Mouse (Mus musculus) layer of hippocampus, postnatal 14 days (tissue): ENCODE results near the gene Cdk5rap1. TPM values are rescaled to one million over a fixed set of nuclear protein-coding genes. Genes with fewer than 3 reads are reported as not detected.

ENCODE experiments used
- total RNA-seq, 2 experiments: library from RNA; stranded (reverse); gene quantifications; 2 replicates each; pipeline ENCODE4 v1.2.3; 2021

Cdk5rap1 gene
- total RNA-seq, 2 experiments from 2014 or later: 14.4 to 16.0 TPM

Other genes starting within 250 kb of the Cdk5rap1 start
- gene Bpifa3, start 242.7 kb downstream of the Cdk5rap1 start, total RNA-seq: not detected
- gene Bpifa1, start 230.1 kb downstream of the Cdk5rap1 start, total RNA-seq: not detected
- not detected for gene Bpifa5, start 210.4 kb downstream of the Cdk5rap1 start, total RNA-seq
- gene Bpifb1, start 182.2 kb downstream of the Cdk5rap1 start, total RNA-seq: under 1 TPM; 0.48 to 0.71 TPM
- not detected for gene Bpifb5, start 149.3 kb downstream of the Cdk5rap1 start, total RNA-seq
- not detected for gene Bpifb9a, start 115.2 kb downstream of the Cdk5rap1 start, total RNA-seq
- gene Bpifb9b, start 65.8 kb downstream of the Cdk5rap1 start, total RNA-seq: not detected
- 10 to 100 TPM; 43.6 to 47.1 TPM for gene Snta1, start 35.1 kb upstream of the Cdk5rap1 start, total RNA-seq
- gene Cbfa2t2, start 63.5 kb upstream of the Cdk5rap1 start, total RNA-seq: 10 to 100 TPM; 43.3 to 50.4 TPM
- gene 1700003F12Rik, start 174.1 kb upstream of the Cdk5rap1 start, total RNA-seq: 1 to 10 TPM; 1.0 to 1.4 TPM
- gene Actl10, start 178.8 kb upstream of the Cdk5rap1 start, total RNA-seq: not detected
- gene Necab3, start 185.9 kb upstream of the Cdk5rap1 start, total RNA-seq: 10 to 100 TPM; 27.7 to 28.0 TPM
- 1 to 10 TPM; 7.1 to 8.0 TPM for gene E2f1, start 196.9 kb upstream of the Cdk5rap1 start, total RNA-seq
- 10 to 100 TPM; 17.2 to 19.8 TPM for gene Pxmp4, start 230.7 kb upstream of the Cdk5rap1 start, total RNA-seq
- gene Zfp341, start 240.3 kb upstream of the Cdk5rap1 start, total RNA-seq: 10 to 100 TPM in 1 of 2 experiments, 1 to 10 TPM in 1; 9.8 to 11.3 TPM
- not detected for gene 4930519P11Rik, start 240.4 kb upstream of the Cdk5rap1 start, total RNA-seq